Mouse (Mus musculus) myocyte (in vitro differentiated cells): ENCODE measurements around the gene Pde4a.

Experiments
- MAX ChIP-seq: IDR thresholded peaks from one replicate; pipeline ENCODE4 v1.6.1; 2011; ENCODE audit warnings: low read depth, mild to moderate bottlenecking, control low read depth
- POLR2A ChIP-seq: IDR thresholded peaks from one replicate; pipeline ENCODE4 v1.6.1; 2011; ENCODE audit warnings: low read depth, mild to moderate bottlenecking, control low read depth, moderate library complexity; ENCODE audit not compliant: insufficient read length
- TCF12 ChIP-seq: IDR thresholded peaks from one replicate; pipeline ENCODE4 v1.6.1; 2011; ENCODE audit warnings: mild to moderate bottlenecking, control low read depth; ENCODE audit not compliant: poor library complexity, insufficient read depth, severe bottlenecking
- USF1 ChIP-seq: IDR thresholded peaks from one replicate; pipeline ENCODE4 v1.6.1; 2011; ENCODE audit warnings: low read depth, mild to moderate bottlenecking, control low read depth, moderate library complexity

DNA sequence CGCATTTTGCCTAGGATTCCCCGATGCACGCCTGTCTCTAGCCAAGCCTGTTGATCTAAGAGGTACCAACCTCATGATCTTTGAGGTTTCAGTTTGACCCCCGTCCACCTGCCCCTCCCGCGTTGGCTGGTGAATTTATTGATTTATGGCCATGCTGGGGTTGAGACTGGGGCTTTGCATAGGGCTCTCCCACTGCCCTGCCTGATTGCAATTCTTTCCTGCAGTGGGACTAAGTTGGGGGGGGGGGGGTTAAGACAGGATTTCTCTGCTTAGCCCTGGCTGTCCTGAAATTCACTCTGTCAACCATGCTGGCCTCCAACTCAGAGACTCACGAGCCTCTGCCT lies 59.9 kb downstream of the Pde4a start:
- TF ChIP-seq TCF12 (no peak), POLR2A (no peak), MAX (no peak), USF1 (no peak)
